Mouse (Mus musculus): ENCODE measurements at regions not wholly inside any gene's neighbourhood (a gene's known extent, or its start where the extent isn't known, plus 50 kb on each side); places are given as distances from the start of the nearest gene placed in this dataset.

- DNase-seq (ENCODE audit: low read depth, low spot score): no peak
Observed at GRCm38 (mm10) chr8:25332120-25332607, 508.0 kb upstream of the Adam5 start.

DNA sequence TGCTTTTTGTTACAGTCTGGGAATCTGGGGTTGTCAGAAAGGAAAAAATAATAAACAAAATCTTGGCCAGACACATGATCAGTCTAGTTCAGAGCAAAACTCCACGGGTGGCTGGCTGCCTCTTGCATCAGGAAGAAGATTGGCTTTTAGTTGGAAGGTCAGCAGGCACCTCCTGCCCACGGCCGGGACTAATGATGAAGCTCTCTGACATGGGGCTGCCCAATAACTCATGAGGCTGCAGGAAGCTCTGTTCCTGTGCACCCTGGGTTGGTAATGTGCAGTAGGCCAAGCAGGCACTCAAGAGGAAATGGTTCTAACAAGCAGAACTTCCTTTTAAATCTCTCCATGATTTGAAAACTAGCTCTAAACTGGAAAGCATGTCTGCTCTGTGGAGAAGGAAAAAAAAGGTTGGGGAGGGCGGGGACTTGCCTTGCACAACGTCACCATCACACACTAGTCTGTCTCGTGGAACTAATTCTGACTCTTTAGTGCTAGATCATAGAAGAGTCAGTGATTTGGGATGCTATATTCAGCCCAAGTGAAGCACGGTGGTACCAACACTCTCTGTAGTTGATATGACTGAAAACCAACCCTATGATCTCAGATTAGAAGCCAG lies 507.1 kb upstream of the Adam5 start:
- peak; percentile 30 for DNase-seq (ENCODE audit: low read depth, low spot score)

DNA sequence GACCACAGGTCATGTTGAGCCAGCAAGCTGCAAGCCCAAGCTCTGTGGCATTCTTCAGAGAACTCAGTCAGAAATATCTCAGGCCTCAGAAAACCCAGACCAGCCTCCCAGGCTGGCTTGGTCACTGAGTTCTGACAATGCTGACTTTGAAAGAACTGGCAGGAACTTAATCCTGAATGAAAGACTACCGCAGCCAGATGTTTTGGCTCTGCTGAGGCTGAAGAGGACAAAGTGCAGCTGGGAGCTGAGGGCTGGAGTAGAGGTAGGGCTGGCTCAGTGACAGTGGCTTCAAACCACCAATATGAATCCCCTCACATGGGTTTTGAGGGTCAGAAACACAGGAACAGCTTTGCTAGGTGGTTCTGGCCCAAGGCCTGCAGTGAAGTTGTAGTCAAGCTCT lies 505.6 kb upstream of the Adam5 start:
- peak; percentile 45 for DNase-seq (ENCODE audit: low read depth, low spot score)

DNA sequence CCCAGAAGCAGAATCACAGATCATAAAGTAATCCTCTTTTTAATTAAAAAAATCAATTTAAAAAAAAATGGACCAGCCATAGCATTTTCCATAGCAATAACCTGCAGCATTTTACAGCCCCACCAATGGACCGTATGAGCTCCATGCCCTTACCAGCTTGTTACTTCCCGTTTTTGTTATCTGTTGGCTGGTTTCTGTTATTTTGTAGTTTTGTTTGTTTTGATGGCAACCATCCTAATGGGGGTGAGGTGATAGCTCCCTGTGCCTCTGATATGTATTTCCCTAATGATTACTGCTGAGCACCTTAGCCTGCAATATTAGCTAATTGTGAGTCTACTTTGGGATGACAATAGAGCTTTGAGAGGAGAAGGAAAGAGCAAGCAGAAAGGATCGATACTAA lies 504.1 kb upstream of the Adam5 start:
- no peak for DNase-seq (ENCODE audit: low read depth, low spot score)

GRCm38 (mm10) chr8:25326930-25327329 lies 502.8 kb upstream of the Adam5 start:
- DNase-seq (ENCODE audit: low read depth, low spot score): peak; percentile 60

DNA sequence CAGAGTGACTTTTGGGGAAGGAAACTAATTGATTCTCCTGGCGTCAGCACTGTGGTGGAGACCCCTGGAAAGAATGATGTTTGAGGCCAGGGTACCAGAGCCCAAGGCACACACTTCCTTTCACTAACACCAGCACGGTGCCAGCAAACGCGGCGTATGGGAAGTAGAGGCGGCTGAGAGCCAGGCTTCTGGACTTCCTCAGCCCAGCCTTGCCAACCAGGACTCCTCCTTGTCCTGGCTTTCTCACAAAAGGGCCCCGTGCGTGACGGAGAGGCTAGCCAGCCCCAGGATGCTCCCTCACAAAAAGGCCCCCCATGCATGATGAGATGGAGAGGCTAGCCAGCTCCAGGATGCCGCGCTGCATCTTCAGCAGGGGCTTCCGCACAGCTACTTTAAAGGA lies 502.1 kb upstream of the Adam5 start:
- no peak for DNase-seq (ENCODE audit: low read depth, low spot score)

GRCm38 (mm10) chr8:25324731-25325130 lies 500.6 kb upstream of the Adam5 start:
- no peak for DNase-seq (ENCODE audit: low read depth, low spot score)

GRCm38 (mm10) chr8:25323643-25324420 lies 499.7 kb upstream of the Adam5 start:
- DNase-seq (ENCODE audit: low read depth, low spot score): no peak

- no peak for DNase-seq (ENCODE audit: low read depth, low spot score)
Observed at GRCm38 (mm10) chr8:25316383-25316782, 492.2 kb upstream of the Adam5 start.

GRCm38 (mm10) chr8:25311811-25312533 lies 487.8 kb upstream of the Adam5 start:
- no peak for DNase-seq (ENCODE audit: low read depth, low spot score)

- DNase-seq (ENCODE audit: low read depth, low spot score): no peak
Observed at GRCm38 (mm10) chr8:25307956-25308355, 483.8 kb upstream of the Adam5 start.

GRCm38 (mm10) chr8:25307511-25307910 lies 483.3 kb upstream of the Adam5 start:
- no peak for DNase-seq (ENCODE audit: low read depth, low spot score)

DNA sequence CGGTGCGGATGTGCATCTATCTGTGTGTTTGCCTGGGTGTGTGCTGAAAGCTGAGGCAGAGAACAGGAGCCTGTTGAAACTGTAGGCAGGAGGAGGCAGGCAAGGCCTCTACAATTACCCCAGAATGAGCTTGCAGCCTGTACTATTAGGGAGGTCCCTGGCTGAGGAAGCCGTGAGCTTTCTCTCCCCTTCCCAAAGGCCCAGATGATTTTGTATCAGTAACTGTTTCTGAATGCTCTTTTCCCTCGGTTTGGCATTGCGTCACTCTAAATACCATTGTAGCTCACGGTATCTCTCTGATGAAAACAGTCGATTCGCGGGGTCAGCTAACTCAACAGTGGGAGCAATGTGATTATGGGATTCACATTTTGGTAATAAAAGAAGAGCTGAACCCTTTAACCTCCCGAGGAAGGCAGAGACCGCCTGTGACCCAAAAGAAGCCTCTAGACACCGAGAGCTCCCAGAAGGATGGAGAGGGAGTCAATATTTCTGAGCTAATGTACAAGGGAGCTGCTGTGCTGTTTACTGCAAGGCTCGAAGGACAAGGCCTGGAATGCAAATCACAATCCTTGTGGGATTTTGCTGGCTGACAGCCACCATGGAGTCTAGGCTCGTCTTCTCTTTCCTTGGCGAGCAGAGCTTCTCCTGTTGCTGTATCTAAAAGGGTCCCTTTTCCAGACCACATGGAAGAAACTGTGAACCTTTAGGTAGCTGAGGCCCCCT lies 482.8 kb upstream of the Adam5 start:
- peak; percentile 60 for DNase-seq (ENCODE audit: low read depth, low spot score)
